Comparison of ENCODE assay signal across 18 mouse cellular contexts in genomic region chr9:29776030-29776429, GRCm38 (mm10).
DNase-seq lines count a peak whose midpoint lies in the region; ATAC-seq and TF ChIP-seq lines count a peak whose summit lies in the region.
"Had no signal": no experiment of that assay in that cellular context is flagged by ENCODE, and none has a peak within 500 bp of the region (broad histone marks: within the 10 kb centered on the region; RNA-seq: fewer than 3 reads in every experiment).

No protein-coding gene starts in this region.

- H3K4me3 ChIP-seq in lung, embryonic 14.5 days (ENCODE audit: low read depth, low read length): no peak overlapping the region
- no peak overlapping the region for H3K4me3 ChIP-seq in lung, adult 2 months (replicated peaks; ENCODE audit: extremely low read depth, low read depth, low read length)
- H3K4me3 ChIP-seq in ES-E14 (ENCODE audit: insufficient read depth in 1 of 2, low read depth in 1 of 2, low read length in 2 of 2, poor library complexity in 1 of 2, severe bottlenecking in 1 of 2): no peak overlapping the region
- H3K4me3 ChIP-seq: embryonic facial prominence, embryonic 10.5 days; embryonic facial prominence, embryonic 12.5 days; forebrain, embryonic 13.5 days; forebrain, embryonic 15.5 days had no signal

- no peak for TF ChIP-seq POLR2A in lung, adult 2 months (IDR thresholded peaks at IDR 0.05; ENCODE audit: borderline replicate concordance, extremely low read depth, low read depth, low read length)

- H3K4me1 ChIP-seq in lung, embryonic 14.5 days (ENCODE audit: insufficient read depth): no peaks in the 10 kb centered on the region
- no peaks in the 10 kb centered on the region for H3K4me1 ChIP-seq in lung, adult 2 months (ENCODE audit: control insufficient read depth, insufficient read depth, low read length)
- H3K4me1 ChIP-seq in ES-E14 (ENCODE audit: control insufficient read depth in 2 of 2, insufficient read depth in 2 of 2, low read length in 2 of 2, poor library complexity in 1 of 2): no peaks in the 10 kb centered on the region
- H3K4me1 ChIP-seq: embryonic facial prominence, embryonic 12.5 days had no signal

- no peak for ATAC-seq in lung, embryonic 14.5 days (ENCODE audit: insufficient read depth)
- ATAC-seq: forebrain, embryonic 13.5 days; forebrain, embryonic 15.5 days; forebrain, postnatal 0 days; Patski had no signal

- H3K9ac ChIP-seq in lung, embryonic 14.5 days: no peak overlapping the region
- H3K9ac ChIP-seq in ES-E14 (ENCODE audit: insufficient read depth, low read depth, low read length, poor library complexity, severe bottlenecking): no peak overlapping the region
- H3K9ac ChIP-seq: embryonic facial prominence, embryonic 12.5 days; forebrain, embryonic 13.5 days; forebrain, embryonic 15.5 days; forebrain, postnatal 0 days had no signal

- H3K27me3 ChIP-seq in lung, embryonic 14.5 days (ENCODE audit: insufficient read depth, low read length): no peaks in the 10 kb centered on the region
- H3K27me3 ChIP-seq: embryonic facial prominence, embryonic 12.5 days; forebrain, embryonic 15.5 days had no signal

- no peaks in the 10 kb centered on the region for H3K9me3 ChIP-seq in lung, embryonic 14.5 days (ENCODE audit: low read depth, low read length)
- no peaks in the 10 kb centered on the region for H3K9me3 ChIP-seq in ES-E14 (ENCODE audit: control insufficient read depth, insufficient read depth, low read depth, low read length)
- H3K9me3 ChIP-seq: embryonic facial prominence, embryonic 10.5 days; embryonic facial prominence, embryonic 12.5 days; forebrain, embryonic 13.5 days; forebrain, embryonic 15.5 days had no signal

- H3K4me2 ChIP-seq in lung, embryonic 14.5 days: no peak overlapping the region
- H3K4me2 ChIP-seq: embryonic facial prominence, embryonic 12.5 days; forebrain, embryonic 13.5 days; forebrain, embryonic 15.5 days had no signal

- TF ChIP-seq CTCF in lung, embryonic 14.5 days (IDR thresholded peaks at IDR 0.05; ENCODE audit: low read depth): no peak
- TF ChIP-seq CTCF in lung, adult 2 months (IDR thresholded peaks at IDR 0.05; ENCODE audit: insufficient read depth, low read length): no peak

- DNase-seq in lung, embryonic 14.5 days: peak; percentile 9
- no peak for DNase-seq in lung, adult 2 months
- no peak for DNase-seq in ES-E14 (ENCODE audit: low read depth, low spot score)
- DNase-seq in T-cell, adult 2 months (ENCODE audit: low spot score): no peak
- DNase-seq in cerebellum, postnatal 14 days: no peak
- DNase-seq: adrenal gland, postnatal 10 days; adrenal gland, postnatal 25 days; cerebellum, adult 11 months; cerebellum, adult 18-20 months; cerebellum, adult 8-10 months; cerebellum, adult 9-11 months; cerebellum, postnatal 25 days; forebrain, postnatal 0 days had no signal

- in situ Hi-C loops in ES-E14 (cut with MboI; ENCODE audit: low sequenced_read_pairs in 2 of 2, unreplicated experiment in 2 of 2): no loop called here

- WGBS in lung, embryonic 14.5 days: 87% methylated on average over 4 of the region's 4 CpGs
- 82% methylated on average over 4 of the region's 4 CpGs for WGBS in lung, adult 2 months

- H3K27ac ChIP-seq in lung, embryonic 14.5 days (ENCODE audit: low read depth): no peak overlapping the region
- H3K27ac ChIP-seq in ES-E14 (ENCODE audit: insufficient read depth, low read depth, low read length, poor library complexity, severe bottlenecking): no peak overlapping the region
- H3K27ac ChIP-seq: embryonic facial prominence, embryonic 10.5 days; embryonic facial prominence, embryonic 12.5 days; forebrain, embryonic 13.5 days; forebrain, embryonic 15.5 days had no signal

- H3K36me3 ChIP-seq in lung, embryonic 14.5 days (ENCODE audit: insufficient read depth): no peaks in the 10 kb centered on the region
- H3K36me3 ChIP-seq in ES-E14 (ENCODE audit: control insufficient read depth, insufficient read depth, low read length, poor library complexity, severe bottlenecking): no peaks in the 10 kb centered on the region
- H3K36me3 ChIP-seq: embryonic facial prominence, embryonic 10.5 days; embryonic facial prominence, embryonic 12.5 days; forebrain, embryonic 15.5 days had no signal

TF ChIP-seq in ES-E14, 5 proteins besides CTCF, POLR2A, EP300 and RAD21:
- no peak for TF ChIP-seq ZC3H11A (IDR thresholded peaks at IDR 0.05; ENCODE audit: borderline replicate concordance, low read depth, low read length)
- no peak for TF ChIP-seq CHD2 (IDR thresholded peaks at IDR 0.05; ENCODE audit: low read depth, low read length)
- peak; percentile 98 for TF ChIP-seq MAFK (IDR thresholded peaks at IDR 0.05; ENCODE audit: insufficient read depth, low read depth, low read length)
